Mouse (Mus musculus): ENCODE measurements around the gene Acox2.

Acox2 gene

GRCm38 (mm10) chr14:8209896-8210295, 49.3 kb downstream of the Acox2 start:
- 79% methylated on average over 2 of the region's 2 CpGs for WGBS

GRCm38 (mm10) chr14:8208876-8209275, 50.3 kb downstream of the Acox2 start:
- WGBS: 23% methylated on average over 3 of the region's 3 CpGs

GRCm38 (mm10) chr14:8207543-8207942, 51.6 kb downstream of the Acox2 start:
- WGBS: 82% methylated on average over 5 of the region's 5 CpGs

- 39% methylated on average over 5 of the region's 5 CpGs for WGBS
These were observed 52.0 kb downstream of the Acox2 start for GRCm38 (mm10) chr14:8207105-8207504.

GRCm38 (mm10) chr14:8206179-8206910, 52.8 kb downstream of the Acox2 start:
- 47% methylated on average over 9 of the region's 9 CpGs for WGBS

GRCm38 (mm10) chr14:8201715-8202114, 57.4 kb downstream of the Acox2 start:
- WGBS: 74% methylated on average over 3 of the region's 3 CpGs

GRCm38 (mm10) chr14:8200769-8201168, 58.4 kb downstream of the Acox2 start:
- 37% methylated on average over 5 of the region's 5 CpGs for WGBS

GRCm38 (mm10) chr14:8192727-8193126, 66.4 kb downstream of the Acox2 start:
- WGBS: 71% methylated on average over 6 of the region's 6 CpGs

- WGBS: 69% methylated on average over 12 of the region's 12 CpGs
These were observed 67.7 kb downstream of the Acox2 start for GRCm38 (mm10) chr14:8191331-8191965.

- WGBS: 98% methylated on average over 3 of the region's 3 CpGs
These were observed 68.6 kb downstream of the Acox2 start for GRCm38 (mm10) chr14:8190556-8190955.

- WGBS: 67% methylated on average over 6 of the region's 6 CpGs
These were observed 72.7 kb downstream of the Acox2 start for GRCm38 (mm10) chr14:8186278-8187045.

GRCm38 (mm10) chr14:8183330-8183729, 75.8 kb downstream of the Acox2 start:
- 51% methylated on average over 3 of the region's 3 CpGs for WGBS

- 84% methylated on average over 4 of the region's 4 CpGs for WGBS
These were observed 78.7 kb downstream of the Acox2 start for GRCm38 (mm10) chr14:8180371-8181035.

GRCm38 (mm10) chr14:8176251-8176650, 82.9 kb downstream of the Acox2 start:
- WGBS: 51% methylated on average over 5 of the region's 5 CpGs
